Mouse (Mus musculus) lung, postnatal 14 days (tissue): ENCODE measurements around the gene Galnt10.

Experiments used
- DNase-seq: peaks from one replicate; pipeline ENCODE4 v3.0.0; 2021

The Galnt10 gene

DNA sequence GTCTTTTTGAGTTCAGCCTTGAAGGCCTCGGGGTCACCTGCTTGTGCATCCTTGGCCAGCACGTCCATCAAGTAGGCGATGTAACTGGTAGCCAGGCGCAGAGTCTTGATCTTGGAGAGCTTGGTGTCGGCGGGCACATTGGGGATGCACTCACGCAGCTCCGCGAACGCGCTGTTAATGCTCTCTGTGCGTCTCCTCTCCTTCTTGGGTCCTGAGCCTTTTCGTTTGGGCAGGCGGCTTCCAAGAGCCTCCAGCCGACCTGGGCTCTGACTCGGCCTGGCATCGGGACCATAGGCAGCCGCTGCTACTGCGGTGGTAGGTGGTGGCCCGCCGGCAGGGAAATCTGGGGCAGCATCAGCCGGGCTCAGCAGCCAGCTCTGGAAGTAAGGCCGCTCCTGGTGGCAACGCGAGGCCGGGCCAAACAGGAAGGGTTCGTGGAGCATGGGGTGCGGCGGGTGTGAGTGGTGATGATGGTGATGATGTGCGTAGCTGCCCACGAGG lies 186.1 kb downstream of the Galnt10 start:
- no peak for DNase-seq

DNA sequence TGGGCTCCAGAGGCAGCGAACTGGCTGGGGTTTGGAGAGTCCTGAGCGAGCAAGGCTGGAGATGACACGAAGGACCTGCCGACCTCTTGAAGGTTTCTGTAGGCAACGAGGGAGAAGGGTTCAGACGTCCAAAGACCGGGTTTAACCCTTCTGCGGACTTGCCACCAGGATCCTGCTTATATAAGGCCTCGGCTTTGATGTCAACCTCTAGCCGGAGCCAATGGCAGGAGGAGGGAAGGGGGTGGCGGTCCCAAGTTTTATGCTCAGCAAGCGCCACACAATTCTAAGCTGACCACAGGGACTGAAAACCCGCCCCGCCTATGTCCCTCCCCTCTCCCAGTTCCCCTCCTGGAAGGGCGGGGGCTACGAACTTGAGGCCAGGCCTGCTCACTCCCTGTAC lies 186.6 kb downstream of the Galnt10 start:
- DNase-seq = no peak

DNA sequence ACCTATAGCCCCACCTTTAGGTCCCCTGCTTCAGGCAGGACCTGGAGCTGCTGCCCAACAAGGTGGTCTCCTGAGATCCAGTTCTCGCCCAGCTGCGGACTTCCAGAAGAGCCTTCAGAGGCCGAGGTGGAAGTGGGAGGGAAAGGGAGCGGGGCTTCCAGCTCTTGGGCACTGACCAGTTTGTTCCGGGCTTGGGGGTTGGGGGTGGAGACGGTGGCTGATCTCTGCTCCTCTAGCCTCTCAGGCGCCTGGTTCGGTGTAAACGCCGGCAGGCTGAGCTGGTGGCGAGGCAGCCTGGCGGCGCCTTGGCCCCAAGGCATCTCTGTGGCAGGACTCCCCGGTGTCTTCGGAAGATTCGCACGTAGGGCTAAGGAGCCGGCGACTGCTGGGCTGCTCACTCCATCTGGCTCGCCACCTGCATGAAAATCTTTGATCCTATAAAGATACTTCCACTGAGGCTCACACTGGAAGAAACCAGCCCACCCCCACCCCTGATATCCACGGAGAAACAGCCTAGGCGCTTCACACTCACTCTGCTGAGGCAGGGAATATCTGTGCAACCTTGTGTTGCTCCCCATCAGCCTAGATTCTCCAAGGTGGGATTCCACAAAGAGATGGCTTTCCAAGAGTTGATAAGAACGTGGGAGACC lies 187.4 kb downstream of the Galnt10 start, which contains the start of gene Hand1:
Gene Hand1 (minus strand): TSS at position 267 of the 650 bp plus-strand sequence.
- no peak for DNase-seq

DNA sequence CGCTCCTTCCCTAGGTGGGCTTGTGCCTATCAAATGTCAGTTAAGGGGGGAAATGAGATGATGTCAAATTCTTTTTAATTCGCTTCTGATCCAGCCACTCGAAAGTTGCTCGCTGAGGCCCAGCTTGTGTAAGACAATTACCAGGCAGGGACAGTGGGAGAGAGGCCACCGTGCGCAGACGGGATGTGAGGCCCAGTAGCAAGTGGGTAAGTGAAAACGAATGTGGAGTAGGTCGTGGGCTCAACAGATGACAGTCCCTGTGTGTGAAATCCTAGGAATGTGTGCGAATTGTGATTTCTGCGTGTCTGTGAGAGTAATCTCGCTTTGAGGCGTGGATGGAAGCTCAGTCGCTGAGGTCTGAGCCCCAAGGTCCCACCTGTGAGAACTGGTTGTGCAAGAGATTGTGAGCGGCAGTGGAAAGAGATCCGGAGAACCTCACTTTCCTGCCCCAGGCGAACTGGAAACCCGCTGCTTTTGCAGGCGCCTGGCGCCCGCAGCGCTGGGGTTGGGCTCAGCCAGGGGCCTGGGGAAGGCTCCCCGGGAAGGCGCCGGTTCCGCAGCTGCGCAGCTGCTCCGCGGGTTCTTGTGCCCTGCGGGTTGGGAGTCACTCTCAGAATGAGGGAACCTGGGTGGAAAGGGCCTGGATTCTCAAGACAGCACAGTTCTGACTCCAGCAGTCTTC lies 188.2 kb downstream of the Galnt10 start:
- DNase-seq = no peak

DNA sequence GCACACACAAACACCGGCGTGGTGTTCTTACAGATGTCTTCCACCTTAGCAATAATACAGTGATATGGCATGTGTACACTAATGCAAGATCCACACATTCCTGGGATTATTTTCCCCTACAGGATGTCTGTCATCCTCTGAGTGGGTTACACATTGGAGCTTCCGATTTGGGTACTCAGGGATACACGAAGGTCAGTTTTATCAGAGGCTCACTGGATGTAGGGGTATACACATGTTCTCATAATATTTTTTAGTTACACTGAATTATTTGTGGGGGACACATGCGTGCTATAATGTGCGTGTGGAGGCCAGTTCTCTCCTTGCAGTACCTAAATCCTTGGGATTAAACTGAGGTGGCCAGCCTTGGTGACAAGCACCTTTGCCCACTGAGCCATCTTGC lies 188.8 kb downstream of the Galnt10 start:
- no peak for DNase-seq

DNA sequence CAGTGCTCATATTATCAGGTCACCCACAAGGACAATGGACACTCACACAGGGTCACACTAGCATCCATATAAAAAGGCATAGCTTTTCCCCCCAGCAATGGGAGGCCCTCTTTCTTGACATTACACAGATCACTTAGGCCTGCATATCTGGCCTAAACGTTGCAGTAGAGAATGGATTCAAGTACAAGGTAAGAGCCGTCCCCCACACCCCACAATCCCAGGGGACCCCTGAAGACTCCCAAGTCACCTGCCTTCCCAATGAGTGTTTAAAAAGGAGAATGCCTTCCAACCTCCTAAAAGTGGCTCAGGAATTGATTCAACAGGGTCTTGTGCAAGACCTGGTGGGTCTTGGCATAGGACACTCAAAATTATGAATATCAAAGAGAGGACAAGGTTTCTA lies 190.1 kb downstream of the Galnt10 start:
- no peak for DNase-seq

DNA sequence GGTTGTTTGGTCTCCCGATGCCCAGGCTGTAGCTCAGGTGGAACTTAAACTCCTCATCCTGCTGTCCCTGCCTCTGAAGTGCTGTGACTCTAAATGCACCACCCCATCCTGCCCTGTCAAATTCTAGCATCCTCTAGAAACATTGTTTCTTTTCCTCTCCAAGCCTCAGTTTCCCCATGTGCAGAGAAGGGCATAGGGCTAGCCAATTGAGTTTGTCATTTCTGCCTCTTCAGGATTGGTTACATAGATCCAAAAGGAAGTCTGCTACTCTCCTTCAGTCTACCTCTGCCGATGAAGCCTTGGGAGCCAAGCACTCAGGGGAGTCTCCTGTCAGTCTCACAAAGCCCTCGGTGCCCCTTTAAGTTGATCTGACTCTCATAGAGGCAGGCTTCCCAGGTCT lies 190.7 kb downstream of the Galnt10 start:
- no peak for DNase-seq

DNA sequence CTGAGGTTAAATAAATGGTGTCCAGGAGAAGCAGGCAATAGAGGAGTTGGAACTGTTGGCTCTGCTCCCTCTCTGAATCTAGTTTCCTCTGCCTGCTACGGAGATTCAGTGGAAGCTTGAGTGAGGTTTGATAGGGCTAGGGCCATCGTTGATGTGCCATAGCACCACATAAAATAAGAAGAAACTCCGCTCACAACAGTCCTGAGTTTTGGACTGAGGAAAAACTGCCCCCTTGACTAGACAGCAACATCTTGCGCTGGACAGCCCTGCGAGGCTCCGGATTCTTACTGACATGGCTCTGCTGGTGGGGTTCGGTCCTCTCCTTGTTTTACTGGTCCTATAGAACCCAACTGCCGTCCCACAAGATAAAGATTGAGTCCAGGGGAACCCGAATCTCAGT lies 191.2 kb downstream of the Galnt10 start:
- DNase-seq = no peak
